Mouse (Mus musculus) megakaryocyte progenitor cell, adult 5-6 weeks (primary cell): Measurements from ENCODE around the gene Tead4. TPM values are rescaled to one million over a fixed set of nuclear protein-coding genes. Genes with fewer than 3 reads are reported as not detected.

Experiments used
- ATAC-seq: replicated peaks from 2 replicates; pipeline ENCODE4 v1.8.0; 2016; ENCODE audit warnings: mild to moderate bottlenecking, moderate TSS enrichment, inconsistent platforms; ENCODE audit not compliant: poor library complexity
- total RNA-seq, 2 experiments: library from RNA; stranded (forward) in 1 of 2; stranded (reverse) in 1 of 2; fragments of 157-497, 149-512 nt in 1 of 2; fragments of 200-1000 nt in 1 of 2; gene quantifications; 2 replicates each; pipeline versions ENCODE4 v1.2.3 to v1.2.4; 2015 to 2017

Tead4 gene
- total RNA-seq, 2 experiments from 2014 or later, result not detected

GRCm38 (mm10) chr6:128295876-128296749 is 4.5 kb downstream of the Tead4 start:
- ATAC-seq, result no peak

GRCm38 (mm10) chr6:128291284-128291683 is 9.3 kb downstream of the Tead4 start:
- ATAC-seq, result no peak

GRCm38 (mm10) chr6:128288681-128289080 is 11.9 kb downstream of the Tead4 start:
- ATAC-seq, result no peak

- peak; percentile 85 for ATAC-seq
Observed at GRCm38 (mm10) chr6:128285792-128286430, 14.7 kb downstream of the Tead4 start.

- no peak for ATAC-seq
Observed at GRCm38 (mm10) chr6:128282126-128282525, 18.5 kb downstream of the Tead4 start.

GRCm38 (mm10) chr6:128280472-128281145 is 20.0 kb downstream of the Tead4 start:
- ATAC-seq, result no peak

GRCm38 (mm10) chr6:128279608-128280007 is 21.0 kb downstream of the Tead4 start:
- ATAC-seq, result no peak

GRCm38 (mm10) chr6:128279099-128279498 is 21.5 kb downstream of the Tead4 start:
- no peak for ATAC-seq

GRCm38 (mm10) chr6:128277132-128278085 is 23.2 kb downstream of the Tead4 start:
- ATAC-seq, result no peak

- no peak for ATAC-seq
Observed at GRCm38 (mm10) chr6:128276349-128276748, 24.3 kb downstream of the Tead4 start.

- no peak for ATAC-seq
Observed at GRCm38 (mm10) chr6:128275506-128276064, 25.0 kb downstream of the Tead4 start.

- no peak for ATAC-seq
Observed at GRCm38 (mm10) chr6:128273507-128273906, 27.1 kb downstream of the Tead4 start.

GRCm38 (mm10) chr6:128272754-128273153 is 27.9 kb downstream of the Tead4 start:
- ATAC-seq, result no peak

GRCm38 (mm10) chr6:128269850-128270249 is 30.8 kb downstream of the Tead4 start:
- ATAC-seq, result no peak

- ATAC-seq, result no peak
Observed at GRCm38 (mm10) chr6:128264870-128265526, 35.6 kb downstream of the Tead4 start.

- ATAC-seq, result no peak
Observed at GRCm38 (mm10) chr6:128261486-128261885, 39.1 kb downstream of the Tead4 start.

- no peak for ATAC-seq
Observed at GRCm38 (mm10) chr6:128259252-128259651, 41.4 kb downstream of the Tead4 start.

GRCm38 (mm10) chr6:128255941-128256340 is 44.7 kb downstream of the Tead4 start:
- no peak for ATAC-seq

GRCm38 (mm10) chr6:128255292-128255691 is 45.3 kb downstream of the Tead4 start:
- no peak for ATAC-seq

GRCm38 (mm10) chr6:128254551-128254950 is 46.1 kb downstream of the Tead4 start:
- no peak for ATAC-seq
